Mouse (Mus musculus): Measurements from ENCODE around the gene Itgae.
"Not testable (repeated sequence)": the region's sequence is repeated elsewhere in the genome, so short reads cannot be mapped to it uniquely, and the experiment has no call there.

Itgae gene

DNA sequence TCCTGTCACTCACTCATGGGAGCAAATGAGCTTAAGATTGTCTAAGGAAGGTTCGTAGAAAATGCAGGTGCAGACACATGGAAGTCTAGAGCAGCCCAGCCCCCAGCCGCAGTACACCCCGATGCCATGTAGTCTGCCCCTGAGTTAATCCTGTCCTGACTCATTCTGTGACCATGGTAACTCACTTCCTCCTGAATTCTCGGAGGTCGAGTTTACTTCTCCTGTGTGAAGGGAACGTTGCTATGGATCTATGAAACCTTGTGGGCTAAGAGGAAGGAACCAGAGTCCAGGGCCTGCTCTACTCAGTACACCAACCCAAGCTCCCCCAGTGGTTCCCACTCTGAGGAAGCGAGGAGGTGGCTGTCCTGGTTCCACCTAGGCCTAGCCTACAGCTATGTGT is 2.5 kb downstream of the Itgae start:
- DNase-seq (ENCODE audit: low read depth, low spot score) = no peak

- DNase-seq (ENCODE audit: low read depth, low spot score) = no peak
These were observed 4.0 kb downstream of the Itgae start for GRCm38 (mm10) chr11:73094231-73094995.

GRCm38 (mm10) chr11:73098860-73099259 is 8.5 kb downstream of the Itgae start:
- no peak for DNase-seq (ENCODE audit: low read depth, low spot score)

DNA sequence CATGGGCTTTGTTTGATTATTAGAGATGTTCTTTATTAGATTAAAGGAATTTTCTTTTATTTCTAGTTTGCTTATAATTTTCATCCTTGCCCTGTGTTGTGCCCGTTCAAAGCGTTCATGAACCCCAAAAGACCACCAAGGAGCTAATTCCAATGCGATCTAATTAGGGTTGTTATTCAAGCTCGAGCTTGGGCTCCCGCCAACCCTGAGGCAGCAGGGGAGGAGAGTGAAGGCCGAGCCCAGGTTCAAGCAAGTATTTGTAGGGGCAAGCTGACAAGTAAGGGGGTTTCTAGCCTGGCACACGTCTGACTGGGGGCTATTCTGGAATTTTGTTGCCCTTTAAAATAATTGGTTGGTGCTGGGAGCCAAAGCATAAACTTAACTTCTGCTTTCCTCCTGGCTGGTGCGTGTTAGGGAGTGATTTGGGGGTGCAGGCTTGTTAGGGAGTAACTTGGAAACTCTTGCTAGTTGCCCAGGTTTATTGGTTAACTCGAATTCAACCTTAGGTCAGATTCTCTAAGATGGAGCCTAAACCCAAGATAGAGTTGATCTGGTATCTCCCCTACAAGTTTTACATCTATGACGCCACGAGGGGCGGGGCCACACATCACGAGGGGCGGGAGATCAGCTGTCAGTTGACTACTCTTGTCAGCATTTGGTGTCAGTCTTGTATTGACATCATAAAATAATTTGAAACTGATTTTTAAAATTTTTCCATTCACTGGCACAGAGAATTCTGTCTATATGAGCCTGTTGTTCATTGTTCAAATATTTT is 9.8 kb downstream of the Itgae start:
- DNase-seq (ENCODE audit: low read depth, low spot score) = no peak

DNA sequence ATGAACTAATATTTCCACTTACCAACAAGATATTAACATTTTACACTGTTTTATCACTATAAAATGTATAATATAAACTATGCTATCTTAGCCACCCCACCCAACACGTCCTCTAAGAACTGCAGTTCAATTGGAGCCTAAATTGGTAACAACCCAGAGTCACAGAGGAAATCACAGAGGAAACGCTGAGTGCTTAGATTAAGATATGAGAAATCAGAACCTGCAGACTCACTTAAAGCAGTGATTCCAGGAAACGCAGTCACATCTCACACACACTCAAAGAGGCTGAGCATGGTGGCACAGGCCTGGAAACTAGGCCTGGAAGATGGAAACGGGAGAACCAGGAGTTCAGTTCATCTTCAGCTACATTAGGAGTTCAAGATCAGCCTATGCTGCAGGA is 10.9 kb downstream of the Itgae start:
- no peak for DNase-seq (ENCODE audit: low read depth, low spot score)

- DNase-seq (ENCODE audit: low read depth, low spot score) = no peak
These were observed 14.9 kb downstream of the Itgae start for GRCm38 (mm10) chr11:73105246-73105645.

GRCm38 (mm10) chr11:73107358-73107757 is 17.0 kb downstream of the Itgae start:
- DNase-seq (ENCODE audit: low read depth, low spot score) = not testable (repeated sequence)

GRCm38 (mm10) chr11:73108195-73108897 is 18.0 kb downstream of the Itgae start:
- DNase-seq (ENCODE audit: low read depth, low spot score) = no peak

GRCm38 (mm10) chr11:73108898-73109625 is 18.7 kb downstream of the Itgae start:
- DNase-seq (ENCODE audit: low read depth, low spot score) = no peak

DNA sequence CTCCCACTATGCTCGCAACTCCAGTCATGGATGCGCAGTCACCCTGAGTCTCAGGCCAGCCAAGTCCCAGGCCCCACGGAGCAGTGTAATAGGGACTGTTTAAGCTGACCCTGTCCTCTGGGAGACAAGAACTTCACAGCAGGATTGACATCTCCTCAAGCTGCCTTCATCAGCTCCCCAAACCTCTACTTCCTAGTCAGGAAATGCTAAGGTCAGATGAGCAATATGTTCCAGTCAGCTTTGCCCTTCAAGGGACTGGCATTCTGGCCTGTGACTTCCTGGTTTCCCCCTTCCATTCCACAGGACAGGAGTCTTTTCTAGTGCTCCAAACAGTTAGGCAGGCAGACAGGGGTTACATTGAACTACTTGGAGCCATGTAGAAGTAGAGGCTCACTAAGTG is 19.6 kb downstream of the Itgae start:
- no peak for DNase-seq (ENCODE audit: low read depth, low spot score)

DNA sequence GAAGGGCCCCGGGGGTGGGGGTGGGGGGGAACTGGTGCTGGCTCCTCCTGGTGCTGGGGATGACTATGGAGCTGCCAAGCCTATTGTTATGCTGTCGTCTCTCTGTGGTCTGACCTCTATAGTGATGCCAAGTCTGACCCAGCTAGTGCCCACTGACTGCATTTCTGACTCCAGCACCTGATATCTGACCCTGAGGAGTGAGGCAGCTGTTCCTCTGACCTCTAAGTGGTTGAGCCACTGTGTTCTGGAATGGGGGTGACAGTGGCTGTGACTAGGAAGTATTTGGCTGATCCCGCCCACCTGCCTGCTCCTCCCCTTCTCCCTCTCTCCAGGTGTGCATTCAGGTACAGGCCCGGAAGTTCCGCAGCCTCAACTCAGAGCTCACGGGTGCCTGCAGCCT is 21.0 kb downstream of the Itgae start:
- no peak for DNase-seq (ENCODE audit: low read depth, low spot score)

GRCm38 (mm10) chr11:73126495-73126894 is 36.1 kb downstream of the Itgae start:
- no peak for DNase-seq (ENCODE audit: low read depth, low spot score)

GRCm38 (mm10) chr11:73131020-73131419 is 40.6 kb downstream of the Itgae start:
- no peak for DNase-seq (ENCODE audit: low read depth, low spot score)

DNA sequence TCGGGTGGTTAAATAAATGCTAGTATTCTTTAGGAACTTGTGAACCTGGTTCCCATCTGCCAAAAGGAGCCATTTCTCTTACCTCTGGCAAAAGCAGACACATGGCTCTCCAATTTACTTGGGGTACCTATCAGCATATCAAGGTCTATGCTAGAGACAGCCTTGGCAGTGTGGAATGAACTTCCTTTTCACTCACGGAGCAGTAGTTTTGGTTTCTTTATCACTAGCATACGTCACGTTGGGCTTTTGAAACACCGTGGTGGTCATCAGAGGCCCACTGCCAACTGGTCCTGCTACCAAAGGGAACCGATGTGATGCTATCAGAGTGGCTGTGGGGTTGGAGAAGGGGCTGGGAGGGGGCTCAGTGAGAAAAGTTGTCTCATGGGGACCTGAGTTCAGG is 42.6 kb downstream of the Itgae start:
- DNase-seq (ENCODE audit: low read depth, low spot score) = no peak

GRCm38 (mm10) chr11:73134222-73134621 is 43.8 kb downstream of the Itgae start:
- no peak for DNase-seq (ENCODE audit: low read depth, low spot score)

GRCm38 (mm10) chr11:73136587-73136986 is 46.2 kb downstream of the Itgae start:
- DNase-seq (ENCODE audit: low read depth, low spot score) = no peak

DNA sequence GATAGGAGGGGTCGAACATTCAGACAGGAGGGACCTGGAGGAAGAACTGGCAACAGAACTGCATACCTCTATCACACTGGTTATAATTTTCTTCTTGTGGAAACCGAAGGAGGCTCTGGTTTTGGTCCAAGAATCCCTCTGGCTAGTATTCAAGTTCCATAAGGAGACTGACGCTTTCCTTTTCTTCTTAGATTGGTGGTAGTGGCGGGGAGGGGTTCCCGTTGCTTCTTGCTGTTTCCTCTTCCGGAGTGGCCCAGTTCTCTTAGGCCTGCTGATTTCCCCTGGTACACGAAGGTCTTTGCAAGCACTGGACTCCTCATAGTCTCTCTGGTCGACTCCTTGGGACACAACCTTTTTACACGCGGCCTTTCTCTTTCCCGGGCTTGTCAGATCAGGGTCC is 46.7 kb downstream of the Itgae start:
- no peak for DNase-seq (ENCODE audit: low read depth, low spot score)

GRCm38 (mm10) chr11:73137591-73138501 is 47.5 kb downstream of the Itgae start, which contains the start of gene Haspin:
TSS of gene Haspin (minus strand) at chr11:73138294.
- DNase-seq (ENCODE audit: low read depth, low spot score) = peak; percentile 91

DNA sequence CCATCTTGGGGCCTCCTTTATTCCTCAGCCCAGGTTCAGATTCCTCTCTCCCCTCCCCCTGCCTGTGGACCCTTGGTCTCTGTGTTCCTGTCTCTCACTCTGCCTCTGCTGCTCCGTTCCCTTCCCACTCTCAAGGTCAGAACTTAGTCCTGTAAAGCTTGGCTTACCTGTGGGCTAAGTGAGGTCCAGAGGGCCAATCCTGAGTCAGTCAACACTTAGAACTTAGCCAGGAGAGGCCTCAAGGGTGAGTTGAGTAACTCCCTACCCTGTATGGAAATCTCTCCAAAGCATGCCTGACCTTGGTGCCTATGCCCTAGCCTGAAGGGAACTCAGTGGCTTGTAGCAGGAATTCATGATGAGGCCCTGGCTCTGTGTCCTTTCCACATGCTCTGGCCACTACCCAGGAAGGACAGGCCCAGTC is 53.9 kb downstream of the Itgae start:
- no peak for DNase-seq (ENCODE audit: low read depth, low spot score)

All from forelimb bud, embryonic 11.5 days (tissue).